Mouse (Mus musculus): Measurements from ENCODE around the gene Rps6ka1.

DNA sequence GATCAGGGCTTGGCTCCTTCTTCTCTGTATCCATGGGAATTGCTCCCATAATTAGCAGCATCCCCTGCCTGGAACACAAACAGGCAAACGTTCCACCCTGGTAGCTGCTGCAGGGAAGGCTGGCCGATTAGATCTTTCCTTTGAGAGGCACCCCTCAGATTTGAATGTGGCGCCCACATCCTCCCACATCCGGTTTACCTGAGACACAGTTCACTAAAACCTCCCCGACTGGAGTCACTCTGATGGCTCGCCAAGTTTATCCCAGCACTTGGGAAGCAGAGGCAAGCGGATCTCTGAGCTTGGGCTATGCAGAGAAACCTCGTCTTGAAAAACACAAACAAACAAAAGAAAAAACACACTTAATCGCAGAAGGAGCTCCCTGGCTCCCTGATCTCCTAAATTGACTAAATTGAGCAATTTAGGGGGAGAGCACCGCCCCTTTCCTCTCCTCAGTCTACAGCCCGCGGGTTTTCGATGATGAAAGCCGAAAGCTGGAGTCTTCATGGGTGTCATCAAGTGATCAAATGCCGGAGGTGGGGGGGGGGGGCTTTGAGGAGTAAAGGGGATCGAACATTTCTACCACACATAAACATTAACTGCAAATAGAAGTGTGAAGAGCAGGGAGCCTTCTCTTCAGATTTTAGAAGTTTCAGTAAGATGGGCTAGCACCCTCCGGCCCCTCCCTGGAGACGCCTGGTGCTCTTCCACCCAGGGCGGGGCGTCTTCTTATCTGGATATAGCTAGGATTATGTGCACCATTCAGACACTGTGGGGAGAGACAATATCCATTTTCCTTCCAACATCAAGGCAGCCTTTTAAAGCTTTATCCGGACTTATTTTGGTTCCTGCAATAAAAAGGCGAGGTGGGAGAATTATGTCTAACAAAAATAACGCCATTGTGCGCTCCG, 59.5 kb downstream of the Rps6ka1 start:
- TF ChIP-seq MYOD1 (IDR thresholded peaks at IDR 0.05; ENCODE audit: control insufficient read depth in 1 of 3, insufficient read length in 2 of 3, low read depth in 2 of 3) (no peak), TCF12 (IDR thresholded peaks at IDR 0.05; ENCODE audit: insufficient read depth, poor library complexity, severe bottlenecking) (no peak), POLR2AphosphoS2 (IDR thresholded peaks at IDR 0.05; ENCODE audit: insufficient read length, low read depth) (no peak), MAX (IDR thresholded peaks at IDR 0.05; ENCODE audit: low read depth) (no peak), POLR2A (IDR thresholded peaks at IDR 0.05; ENCODE audit: insufficient read length, low read depth) (no peak)
